Mouse (Mus musculus): ENCODE measurements around the gene Tmem8. TPM values are rescaled to one million over a fixed set of nuclear protein-coding genes. Genes with fewer than 3 reads are reported as not detected.

The Tmem8 gene
- polyA plus RNA-seq, 1 experiment = 0.31 TPM

DNA sequence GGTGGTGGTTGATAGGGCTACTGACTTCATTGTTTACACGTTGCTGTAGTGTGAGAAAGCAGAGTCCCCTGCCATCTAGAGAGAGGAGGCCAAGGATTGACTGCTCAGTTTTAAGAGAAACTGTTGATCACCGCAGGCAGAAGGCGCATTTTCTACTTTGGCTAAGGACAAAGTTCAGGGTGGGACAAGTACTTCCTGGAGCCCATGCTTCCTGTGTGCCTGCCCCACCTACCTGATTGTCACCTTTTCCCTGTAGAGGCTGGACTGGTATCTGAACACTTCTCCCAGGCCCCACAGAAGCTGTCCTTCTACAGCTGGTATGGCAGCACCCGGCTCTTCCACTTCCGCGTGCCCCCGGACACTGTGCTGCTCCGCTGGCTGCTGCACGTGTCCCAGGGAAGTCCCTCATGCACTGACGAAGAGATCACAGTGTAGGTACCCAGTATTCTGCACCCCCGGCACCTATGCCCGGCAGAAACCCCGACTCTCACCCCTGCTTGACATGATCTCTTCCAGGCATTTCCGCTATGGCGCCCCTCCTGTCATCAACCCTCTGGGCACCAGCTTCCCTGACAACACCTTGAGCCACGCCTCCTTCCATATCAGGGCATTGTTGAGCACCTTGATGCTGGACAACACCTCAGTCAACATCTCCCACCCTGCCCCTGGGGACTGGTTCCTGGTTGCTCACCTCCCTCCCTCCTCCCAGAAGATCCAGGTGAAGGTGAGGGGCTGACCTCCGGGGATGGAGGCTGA lies 3.6 kb downstream of the Tmem8 start:
- Histone ChIP-seq H3K27me3 (ENCODE audit: control insufficient read depth) (peaks cover 52% of the 10 kb centered on the region), H3K9me3 (ENCODE audit: control insufficient read depth, low read length) (no peaks in the 10 kb centered on the region), H3K4me1 (ENCODE audit: control insufficient read depth) (peaks cover 28% of the 10 kb centered on the region), H3K4me3 (replicated peaks) (no peak overlapping the region), H3K36me3 (ENCODE audit: control insufficient read depth) (no peaks in the 10 kb centered on the region)
- TF ChIP-seq TAL1 (IDR thresholded peaks at IDR 0.05; ENCODE audit: low read length) (no peak), GATA1 (IDR thresholded peaks at IDR 0.05; ENCODE audit: low read length) (no peak)

DNA sequence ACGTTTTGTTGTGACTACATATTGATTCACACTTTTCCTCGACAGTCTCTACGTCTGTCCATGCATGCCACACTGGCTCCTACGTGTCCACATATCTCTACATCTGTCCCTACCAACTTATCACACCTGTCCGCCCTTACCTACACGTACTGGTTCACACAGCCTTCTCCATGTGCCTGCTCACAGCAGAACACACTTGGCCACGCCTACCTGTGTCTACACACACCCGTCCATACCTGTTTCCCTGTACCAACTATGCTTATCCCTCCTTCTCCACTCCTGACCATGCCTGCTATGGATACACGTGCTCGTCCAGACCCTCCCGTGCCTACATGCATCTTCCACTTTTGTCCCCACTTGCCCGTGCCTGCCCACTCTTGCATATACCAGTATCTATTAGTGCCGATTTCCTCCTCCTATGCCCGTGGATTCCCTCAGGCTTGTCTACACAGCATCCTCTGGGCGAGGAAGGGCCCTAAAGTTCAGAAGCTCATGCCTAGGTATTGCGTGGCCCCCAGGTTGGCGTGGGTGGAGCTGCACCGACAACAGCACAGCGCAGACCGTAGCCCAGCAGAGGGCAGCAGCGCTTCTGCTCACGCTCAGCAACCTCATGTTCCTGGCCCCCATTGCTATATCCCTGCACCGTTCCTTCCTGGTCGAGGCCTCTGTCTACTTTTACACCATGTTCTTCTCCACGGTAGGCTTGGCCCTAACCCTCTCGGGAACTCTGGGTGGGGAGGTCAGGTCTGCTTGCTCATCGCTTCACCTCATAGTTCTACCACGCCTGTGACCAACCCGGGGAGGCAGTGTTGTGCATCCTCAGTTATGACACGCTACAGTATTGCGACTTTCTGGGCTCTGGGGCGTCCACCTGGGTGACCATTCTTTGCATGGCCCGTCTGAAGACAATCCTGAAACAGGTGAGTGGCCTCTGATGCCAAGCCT lies 6.9 kb downstream of the Tmem8 start:
- Histone ChIP-seq H3K36me3 (ENCODE audit: control insufficient read depth) (peaks cover 5% of the 10 kb centered on the region), H3K4me1 (ENCODE audit: control insufficient read depth) (peaks cover 27% of the 10 kb centered on the region), H3K9me3 (ENCODE audit: control insufficient read depth, low read length) (no peaks in the 10 kb centered on the region), H3K27me3 (ENCODE audit: control insufficient read depth) (peaks cover 19% of the 10 kb centered on the region), H3K4me3 (replicated peaks) (no peak overlapping the region)
- no peak for TF ChIP-seq GATA1 (IDR thresholded peaks at IDR 0.05; ENCODE audit: low read length)
- TF ChIP-seq TAL1 (IDR thresholded peaks at IDR 0.05; ENCODE audit: low read length) = no peak

DNA sequence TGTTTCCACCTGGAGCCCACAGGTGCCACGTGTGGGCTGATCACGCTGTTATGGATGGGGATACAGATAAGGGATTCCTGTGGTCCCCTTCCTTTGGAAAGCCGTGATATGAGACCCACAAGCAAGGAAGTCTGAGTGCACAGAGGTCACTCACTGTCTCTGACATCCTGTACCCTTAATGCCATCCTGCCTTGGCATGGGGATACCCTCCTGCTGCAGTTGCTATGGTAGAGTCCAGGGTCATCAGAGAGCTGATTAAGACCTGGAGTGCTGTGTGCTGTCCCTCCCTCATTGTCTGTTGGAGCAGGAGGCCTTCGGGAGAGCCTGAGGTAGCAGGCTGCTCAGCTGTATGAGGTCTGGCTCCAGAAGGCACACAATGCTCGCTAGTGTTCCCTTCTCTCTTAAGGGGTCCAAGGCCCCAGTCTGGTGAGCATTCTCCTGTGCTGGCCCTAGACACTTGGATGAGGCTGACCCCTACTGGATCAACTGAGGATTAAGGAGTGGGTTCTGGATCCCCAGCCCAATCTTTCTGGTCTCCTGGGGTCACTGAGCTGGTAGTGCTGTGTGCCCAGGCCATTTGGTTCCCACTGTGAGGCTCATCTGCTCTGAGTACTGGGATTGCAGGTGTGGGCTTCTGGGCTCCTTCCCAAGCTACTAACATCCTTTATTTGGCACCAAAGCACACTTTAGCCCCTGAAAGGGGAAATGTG lies 9.5 kb downstream of the Tmem8 start:
- H3K4me3 ChIP-seq (replicated peaks) = peak overlapping the region; percentile 82
- H3K9me3 ChIP-seq (ENCODE audit: control insufficient read depth, low read length) = no peaks in the 10 kb centered on the region
- peaks cover 32% of the 10 kb centered on the region for H3K4me1 ChIP-seq (ENCODE audit: control insufficient read depth)

DNA sequence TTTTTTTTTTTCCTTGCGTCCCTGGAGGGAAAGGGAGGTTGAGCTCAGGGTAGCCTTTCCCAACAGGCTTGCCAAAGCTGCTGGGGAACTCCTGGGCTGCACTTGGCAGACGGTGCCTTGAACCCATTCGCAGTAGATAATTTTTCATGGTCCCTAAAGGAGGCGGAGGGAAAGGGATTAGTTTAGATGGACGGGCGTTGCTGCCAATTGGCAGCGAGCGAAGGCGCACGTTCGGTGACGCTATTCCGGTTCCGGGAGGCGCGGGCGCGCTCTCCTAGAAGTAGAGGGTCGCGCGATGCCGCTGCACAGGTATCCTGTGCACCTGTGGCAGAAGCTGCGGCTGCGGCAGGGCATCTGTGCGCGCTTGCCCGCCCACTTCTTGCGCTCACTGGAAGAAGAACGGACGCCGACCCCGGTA lies 10.2 kb downstream of the Tmem8 start, which contains the start of gene Mrpl28:
TSS of gene Mrpl28 (plus strand) at position 234 of the 418 bp plus-strand sequence.
- Histone ChIP-seq H3K4me1 (ENCODE audit: control insufficient read depth) (peaks cover 32% of the 10 kb centered on the region), H3K36me3 (ENCODE audit: control insufficient read depth) (peaks cover 38% of the 10 kb centered on the region), H3K4me3 (replicated peaks) (peak within 1 kb of the TSS; percentile 82), H3K27me3 (ENCODE audit: control insufficient read depth) (no peaks in the 10 kb centered on the region; the same call in 1 of the 2 replicates), H3K9me3 (ENCODE audit: control insufficient read depth, low read length) (no peaks in the 10 kb centered on the region)
- TF ChIP-seq TAL1 (IDR thresholded peaks at IDR 0.05; ENCODE audit: low read length) (no peak), GATA1 (IDR thresholded peaks at IDR 0.05; ENCODE audit: low read length) (no peak)

More for the DNA sequence above, 9.5 kb downstream of the Tmem8 start:
- H3K27me3 ChIP-seq (ENCODE audit: control insufficient read depth) = peaks cover 2% of the 10 kb centered on the region; the same call in 1 of the 2 replicates
- no peak for TF ChIP-seq GATA1 (IDR thresholded peaks at IDR 0.05; ENCODE audit: low read length)
- TF ChIP-seq TAL1 (IDR thresholded peaks at IDR 0.05; ENCODE audit: low read length) = no peak
- H3K36me3 ChIP-seq (ENCODE audit: control insufficient read depth) = peaks cover 31% of the 10 kb centered on the region

DNA sequence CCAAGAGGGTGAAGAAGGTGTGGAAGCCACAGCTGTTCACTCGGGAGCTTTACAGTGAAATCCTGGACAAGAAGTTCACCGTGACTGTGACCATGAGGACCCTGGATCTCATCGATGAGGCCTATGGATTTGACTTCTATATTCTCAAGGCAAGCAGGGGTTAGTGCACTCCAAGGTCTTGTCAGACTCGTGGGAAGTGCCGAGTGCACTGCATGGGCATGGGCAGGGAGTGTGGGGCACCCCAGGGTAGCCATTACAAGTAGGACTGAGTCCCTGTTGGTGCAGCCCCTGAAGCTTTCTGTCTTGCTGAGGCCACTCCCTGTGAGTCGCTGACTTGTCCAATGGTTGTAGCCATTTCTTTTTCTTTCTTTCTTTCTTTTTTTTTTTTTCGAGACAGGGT lies 11.5 kb downstream of the Tmem8 start:
- H3K4me3 ChIP-seq (replicated peaks) = peak overlapping the region; percentile 82
- no peaks in the 10 kb centered on the region for H3K27me3 ChIP-seq (ENCODE audit: control insufficient read depth)
- TF ChIP-seq TAL1 (IDR thresholded peaks at IDR 0.05; ENCODE audit: low read length) (no peak), GATA1 (IDR thresholded peaks at IDR 0.05; ENCODE audit: low read length) (no peak)
- H3K4me1 ChIP-seq (ENCODE audit: control insufficient read depth) = peaks cover 31% of the 10 kb centered on the region
- peaks cover 50% of the 10 kb centered on the region for H3K36me3 ChIP-seq (ENCODE audit: control insufficient read depth)
- H3K9me3 ChIP-seq (ENCODE audit: control insufficient read depth, low read length) = no peaks in the 10 kb centered on the region

DNA sequence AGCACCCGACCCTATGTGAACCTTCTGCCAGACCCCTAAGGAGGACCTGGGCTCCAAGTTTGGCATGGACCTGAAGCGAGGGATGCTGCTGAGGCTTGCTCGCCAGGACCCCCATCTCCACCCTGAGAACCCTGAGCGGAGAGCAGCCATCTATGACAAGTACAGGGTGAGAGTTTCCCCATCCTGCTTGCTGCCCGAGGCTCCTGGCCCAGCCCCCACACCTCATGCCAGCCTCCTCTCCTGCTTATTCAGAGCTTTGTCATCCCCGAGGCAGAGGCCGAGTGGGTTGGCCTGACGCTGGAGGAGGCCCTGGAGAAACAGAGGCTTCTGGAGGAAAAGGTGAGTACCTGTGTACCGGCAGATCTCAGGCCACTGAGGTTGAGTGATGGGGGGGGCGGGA lies 12.1 kb downstream of the Tmem8 start:
- Histone ChIP-seq H3K27me3 (ENCODE audit: control insufficient read depth) (no peaks in the 10 kb centered on the region), H3K9me3 (ENCODE audit: control insufficient read depth, low read length) (no peaks in the 10 kb centered on the region), H3K4me1 (ENCODE audit: control insufficient read depth) (peaks cover 24% of the 10 kb centered on the region), H3K36me3 (ENCODE audit: control insufficient read depth) (peaks cover 57% of the 10 kb centered on the region), H3K4me3 (replicated peaks) (no peak overlapping the region)
- TF ChIP-seq TAL1 (IDR thresholded peaks at IDR 0.05; ENCODE audit: low read length) = no peak
- no peak for TF ChIP-seq GATA1 (IDR thresholded peaks at IDR 0.05; ENCODE audit: low read length)

DNA sequence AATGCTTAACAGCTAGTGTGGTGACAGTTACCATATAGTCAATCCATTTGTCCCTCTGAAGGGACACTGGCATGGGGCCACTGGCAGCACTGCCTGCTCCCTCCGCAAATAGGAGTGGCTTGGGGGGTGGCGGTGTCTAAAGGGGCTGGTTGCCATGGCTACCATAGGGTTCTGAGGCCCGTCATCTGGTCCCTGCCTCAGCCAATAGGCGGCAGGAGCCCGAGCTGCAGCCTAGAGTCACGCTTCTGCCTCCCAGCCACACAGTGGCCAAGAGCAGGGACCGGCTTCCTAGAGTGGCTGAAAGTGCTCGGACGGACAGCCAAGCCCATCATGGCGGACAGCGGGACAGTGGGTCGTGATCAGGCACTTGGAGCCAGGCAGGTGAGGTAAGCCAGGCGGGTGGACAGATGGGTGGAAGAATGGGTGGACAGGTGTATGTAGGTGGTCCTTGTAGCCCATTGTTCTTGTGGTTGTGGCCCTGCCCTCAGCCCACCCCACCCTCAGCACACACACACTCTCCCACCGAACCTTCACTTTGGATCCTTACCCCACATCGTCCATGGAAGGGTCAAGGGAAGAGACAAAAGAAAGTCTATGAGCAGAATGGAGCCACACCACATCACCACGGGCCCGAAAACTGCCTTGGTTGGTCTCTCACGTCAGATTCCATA lies 18.1 kb downstream of the Tmem8 start:
- Histone ChIP-seq H3K36me3 (ENCODE audit: control insufficient read depth) (peaks cover 69% of the 10 kb centered on the region), H3K27me3 (ENCODE audit: control insufficient read depth) (no peaks in the 10 kb centered on the region), H3K4me1 (ENCODE audit: control insufficient read depth) (no peaks in the 10 kb centered on the region; the same call in 1 of the 2 replicates), H3K4me3 (replicated peaks) (no peak overlapping the region), H3K9me3 (ENCODE audit: control insufficient read depth, low read length) (no peaks in the 10 kb centered on the region)
- TF ChIP-seq GATA1 (IDR thresholded peaks at IDR 0.05; ENCODE audit: low read length) (no peak), TAL1 (IDR thresholded peaks at IDR 0.05; ENCODE audit: low read length) (no peak)
